Mouse (Mus musculus) inflammation-experienced regulatory T-cells, adult 16 weeks (primary cell): ENCODE results near the gene Bloc1s4. TPM values are rescaled to one million over a fixed set of nuclear protein-coding genes. Genes with fewer than 3 reads are reported as not detected.

ENCODE experiments used
- polyA plus RNA-seq: library from polyadenylated mRNA; unstranded; fragments of 100-300 nt; shearing (Covaris generic); gene quantifications from one replicate; pipeline ENCODE4 v1.2.1, GENCODE M21; 2017

Gene Bloc1s4
- 3.1 TPM for polyA plus RNA-seq

GRCm38 (mm10) chr5:36748536-36749061 lies at the start of gene Bloc1s4:
Gene Bloc1s4 (minus strand): TSS chr5:36748650.

GRCm38 (mm10) chr5:36796296-36797014 lies 48.0 kb upstream of the Bloc1s4 start, which contains the start of gene Mrfap1:
Gene Mrfap1 (minus strand): TSS chr5:36796772.

Other genes with a start within 250 kb of the Bloc1s4 start
- gene Tbc1d14, start 155.4 kb downstream of the Bloc1s4 start, polyA plus RNA-seq, result 134 TPM
- 48.5 TPM for gene D5Ertd579e, start 52.6 kb downstream of the Bloc1s4 start, polyA plus RNA-seq
- gene Mrfap1, start 48.1 kb upstream of the Bloc1s4 start, polyA plus RNA-seq, result 178 TPM
- gene Man2b2, start 82.0 kb upstream of the Bloc1s4 start, polyA plus RNA-seq, result 17.1 TPM
- not detected for gene Ppp2r2c, start 119.9 kb upstream of the Bloc1s4 start, polyA plus RNA-seq
- gene Wfs1, start 240.6 kb upstream of the Bloc1s4 start, polyA plus RNA-seq, result 4.4 TPM